Mouse (Mus musculus) lung, postnatal 25 days (tissue): ENCODE measurements around the gene Osbpl9.

ENCODE experiments used
- DNase-seq: peaks from one replicate; pipeline ENCODE4 v3.0.0; 2022; ENCODE audit warnings: low spot score

Gene Osbpl9

DNA sequence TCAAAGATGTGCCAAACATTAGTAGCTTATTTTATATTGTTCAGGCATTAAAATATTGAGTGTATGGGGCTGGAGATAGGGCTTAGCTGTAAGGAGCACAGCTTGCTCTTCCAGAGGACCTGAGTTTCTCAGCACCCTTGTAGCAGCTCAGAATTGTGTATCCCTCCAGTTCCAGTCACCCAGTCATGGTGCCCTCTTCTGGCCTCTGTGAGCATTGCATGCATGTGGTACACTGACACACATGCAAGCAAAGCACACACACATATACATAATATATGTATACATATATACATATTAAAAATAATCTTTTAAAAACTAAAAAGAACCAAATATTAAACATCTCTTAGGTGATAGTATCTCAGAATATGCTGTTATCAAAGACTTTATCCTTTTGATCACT lies 165.7 kb downstream of the Osbpl9 start:
- DNase-seq, result peak; percentile 55

GRCm38 (mm10) chr4:109030266-109030665 lies 171.8 kb downstream of the Osbpl9 start:
- no peak for DNase-seq

GRCm38 (mm10) chr4:109029857-109030256 lies 172.2 kb downstream of the Osbpl9 start:
- no peak for DNase-seq

- DNase-seq, result no peak
Measured at GRCm38 (mm10) chr4:109026543-109026942, 175.5 kb downstream of the Osbpl9 start.

- no peak for DNase-seq
Measured at GRCm38 (mm10) chr4:109025061-109025460, 177.0 kb downstream of the Osbpl9 start.

GRCm38 (mm10) chr4:109021976-109022375 lies 180.1 kb downstream of the Osbpl9 start:
- peak; percentile 41 for DNase-seq

GRCm38 (mm10) chr4:109019301-109019700 lies 182.8 kb downstream of the Osbpl9 start:
- no peak for DNase-seq

- no peak for DNase-seq
Measured at GRCm38 (mm10) chr4:109017441-109017840, 184.6 kb downstream of the Osbpl9 start.

GRCm38 (mm10) chr4:109014091-109014490 lies 188.0 kb downstream of the Osbpl9 start:
- DNase-seq, result no peak
